Mouse (Mus musculus) thymus, postnatal 0 days (tissue): ENCODE data around the gene Coa5. TPM values are rescaled to one million over a fixed set of nuclear protein-coding genes. Genes with fewer than 3 reads are reported as not detected.
A peak's percentile ranks its signal among the peaks of the same experiment; 100 is the strongest.

ENCODE experiments used
- DNase-seq: peaks from one replicate; pipeline ENCODE4 v3.0.0-alpha.2; 2015; ENCODE audit warnings: low spot score
- polyA plus RNA-seq: library from polyadenylated mRNA; unstranded; fragments of >200 nt; fragmentation: Nextera tagmentation; extraction: Ambion mirVana; gene quantifications from 2 replicates; pipeline ENCODE4 v1.2.1, GENCODE M21; 2015

The Coa5 gene
- polyA plus RNA-seq, 1 experiment from 2014 or later, result 38.4 TPM

GRCm38 (mm10) chr1:37436419-37436818 lies 6.5 kb upstream of the Coa5 start:
- no peak for DNase-seq

- no peak for DNase-seq
Measured at GRCm38 (mm10) chr1:37430297-37430840, 466 bp upstream of the Coa5 start.

- no peak for DNase-seq
Measured at GRCm38 (mm10) chr1:37428911-37429310, 992 bp downstream of the Coa5 start.

- no peak for DNase-seq
Measured at GRCm38 (mm10) chr1:37427144-37427875, 2.6 kb downstream of the Coa5 start.

- peak; percentile 64 for DNase-seq
Measured at GRCm38 (mm10) chr1:37419420-37419819, 10.5 kb downstream of the Coa5 start.

- no peak for DNase-seq
Measured at GRCm38 (mm10) chr1:37415394-37415793, 14.5 kb downstream of the Coa5 start.

- DNase-seq, result no peak
Measured at GRCm38 (mm10) chr1:37409647-37410046, 20.3 kb downstream of the Coa5 start.

GRCm38 (mm10) chr1:37408678-37409077 lies 21.2 kb downstream of the Coa5 start:
- no peak for DNase-seq

DNA sequence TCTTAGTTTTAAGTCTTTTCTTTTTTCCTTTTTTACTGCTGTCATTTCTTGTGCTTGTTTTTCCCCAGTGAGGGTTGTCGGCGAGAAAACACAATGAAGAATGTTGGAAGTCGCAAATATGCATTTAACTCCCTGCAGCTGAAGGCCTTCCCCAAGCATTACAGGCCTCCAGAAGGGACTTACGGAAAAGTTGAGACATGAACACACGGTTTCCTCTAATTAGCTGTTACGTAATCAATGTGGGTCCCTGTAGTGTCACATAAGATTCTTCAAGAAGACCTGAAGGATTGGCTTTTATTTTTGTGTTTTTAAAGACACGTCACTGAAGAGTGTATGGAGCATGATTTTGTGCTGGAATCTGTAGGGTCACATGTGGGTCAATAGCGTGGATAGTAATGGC lies 21.8 kb downstream of the Coa5 start:
- DNase-seq, result no peak

DNA sequence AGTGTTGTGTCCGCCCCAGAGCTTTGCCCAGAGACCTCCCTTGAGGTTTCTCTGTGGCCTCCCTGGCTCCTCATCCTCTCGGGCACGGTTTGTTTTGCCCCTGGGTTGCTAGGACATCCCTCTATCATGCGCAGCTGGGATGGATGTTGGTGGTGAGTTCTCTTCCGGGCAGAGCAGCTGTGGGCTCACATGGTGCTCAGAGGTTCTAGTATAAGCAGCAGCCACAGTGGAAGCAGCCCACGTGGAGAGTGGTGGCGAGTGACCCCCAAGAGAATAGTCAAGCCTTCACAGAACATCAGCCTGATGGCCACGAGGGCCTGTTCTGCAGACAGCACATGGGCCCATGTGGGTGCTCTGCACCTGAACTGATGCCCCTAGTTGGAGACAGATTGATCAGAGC lies 22.7 kb downstream of the Coa5 start:
- no peak for DNase-seq

DNA sequence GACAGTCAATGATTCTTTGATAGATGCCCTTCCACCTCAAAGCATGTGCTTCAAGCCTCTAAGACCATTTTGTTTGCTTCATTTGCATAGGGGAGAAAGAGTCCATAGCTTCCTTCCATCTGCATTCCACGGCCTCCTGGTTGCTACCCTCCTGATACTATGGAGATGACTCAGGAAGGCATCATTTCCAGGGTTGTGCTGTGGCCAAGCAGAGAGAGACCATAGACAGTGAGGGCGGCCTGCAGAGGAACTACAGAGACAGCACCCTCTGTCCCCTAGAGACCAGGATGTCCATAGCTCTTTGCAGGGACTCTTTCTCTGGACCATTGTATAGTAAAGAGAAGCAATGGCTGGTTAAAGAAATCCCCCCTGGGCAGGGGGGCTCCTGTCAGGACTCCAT lies 24.8 kb downstream of the Coa5 start:
- no peak for DNase-seq

- peak; percentile 73 for DNase-seq
Measured at GRCm38 (mm10) chr1:37401687-37402086, 28.2 kb downstream of the Coa5 start.

GRCm38 (mm10) chr1:37399734-37400133 lies 30.2 kb downstream of the Coa5 start:
- DNase-seq, result no peak

DNA sequence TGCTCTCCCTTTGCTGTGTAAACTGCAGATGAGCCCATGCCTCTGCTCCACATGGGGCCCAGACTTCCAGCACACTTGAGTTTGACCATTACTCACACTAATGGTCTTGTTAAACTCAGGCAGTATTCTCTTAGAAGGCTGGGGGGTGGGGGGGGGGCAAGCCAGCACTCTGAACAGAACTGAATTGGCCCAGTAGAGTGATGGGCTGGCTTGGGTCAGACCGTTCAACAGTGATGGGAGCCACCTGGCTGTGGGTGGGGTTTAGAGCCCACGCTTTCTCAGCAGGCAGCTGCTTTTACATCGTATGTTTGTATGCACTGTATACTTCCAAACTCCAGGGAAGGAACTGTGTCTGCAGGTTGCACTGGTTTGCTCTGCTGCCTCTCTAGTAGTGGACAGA lies 30.9 kb downstream of the Coa5 start:
- no peak for DNase-seq

GRCm38 (mm10) chr1:37396481-37396880 lies 33.4 kb downstream of the Coa5 start:
- DNase-seq, result no peak

GRCm38 (mm10) chr1:37393174-37393573 lies 36.7 kb downstream of the Coa5 start:
- DNase-seq, result no peak

- no peak for DNase-seq
Measured at GRCm38 (mm10) chr1:37386448-37386971, 43.4 kb downstream of the Coa5 start.

DNA sequence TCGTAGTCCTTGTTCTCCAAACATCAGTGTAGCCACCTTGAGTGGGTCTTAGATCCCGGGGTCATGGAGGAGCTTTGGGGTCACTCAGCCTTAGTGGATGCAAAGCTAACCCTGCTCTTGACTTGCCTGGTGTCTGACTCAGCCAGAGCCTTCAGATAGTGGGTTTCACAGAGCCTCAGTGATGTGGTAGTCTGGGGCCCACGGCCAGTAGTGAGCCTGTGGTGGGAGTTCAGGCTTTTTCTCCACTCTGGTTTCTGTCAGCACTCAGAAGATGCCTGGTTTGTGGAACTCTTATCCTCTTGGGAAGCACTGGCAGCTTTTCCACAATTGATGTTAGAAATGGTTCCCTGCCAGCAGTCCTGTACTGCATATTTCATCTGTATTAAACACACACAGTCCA lies 45.6 kb downstream of the Coa5 start:
- no peak for DNase-seq

DNA sequence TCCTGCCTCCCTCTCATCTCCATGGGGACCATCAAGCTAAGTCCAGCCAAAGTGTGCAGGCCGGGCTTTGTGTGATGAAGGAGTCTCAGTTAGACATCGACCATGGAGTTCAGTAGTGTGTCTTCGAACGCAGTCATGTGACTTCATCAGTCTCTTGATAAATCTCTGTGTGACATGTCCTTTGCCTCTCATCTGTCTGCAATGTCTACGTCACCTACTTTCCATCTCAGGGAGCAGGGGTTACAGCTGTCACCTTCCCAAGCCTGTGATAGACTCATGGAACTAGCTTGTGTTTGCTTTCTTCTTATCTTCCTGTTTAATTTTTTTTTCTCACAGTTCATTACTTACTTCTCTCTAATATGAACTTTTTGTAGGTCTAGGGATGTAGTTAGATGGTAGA lies 49.0 kb downstream of the Coa5 start:
- no peak for DNase-seq

GRCm38 (mm10) chr1:37379536-37379935 lies 50.4 kb downstream of the Coa5 start:
- DNase-seq, result no peak

DNA sequence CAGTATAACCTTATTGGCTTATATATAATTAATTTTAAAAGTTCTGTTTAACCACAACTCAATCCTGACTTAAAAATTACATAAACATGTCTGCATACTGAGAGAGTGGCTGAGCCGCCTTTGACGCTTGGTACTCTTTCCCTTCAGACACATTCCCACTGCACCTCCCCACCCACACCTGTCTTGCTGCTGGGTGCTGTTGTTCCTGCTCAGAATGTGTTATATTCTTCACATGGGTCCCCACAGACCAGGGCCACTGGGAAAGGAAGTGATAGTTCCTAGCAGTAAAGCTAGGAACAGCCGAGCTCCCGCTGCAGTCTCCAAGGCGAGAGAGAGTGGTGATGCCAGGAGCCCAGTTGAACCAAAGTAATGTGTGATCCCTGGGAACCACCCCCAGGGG lies 51.8 kb downstream of the Coa5 start:
- no peak for DNase-seq

DNA sequence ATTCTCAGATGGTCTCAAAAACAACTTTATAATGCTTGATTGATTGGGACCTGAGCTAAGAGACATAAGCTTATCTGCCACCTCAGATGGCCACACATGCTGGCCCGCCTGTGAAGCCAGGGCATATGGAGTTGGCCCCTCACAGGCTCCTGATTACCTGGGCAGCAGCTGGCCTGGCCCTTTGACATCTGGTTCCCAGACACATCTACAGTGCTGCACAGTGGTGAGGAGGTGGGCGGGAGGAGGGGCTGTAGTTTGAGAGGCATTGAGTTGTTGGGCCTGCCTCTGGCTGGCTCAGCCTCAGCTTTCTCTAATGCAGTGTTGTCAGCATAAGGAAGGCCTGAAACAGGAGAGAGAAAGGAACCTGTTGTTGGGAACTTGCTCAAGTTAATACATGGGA lies 53.2 kb downstream of the Coa5 start:
- no peak for DNase-seq

DNA sequence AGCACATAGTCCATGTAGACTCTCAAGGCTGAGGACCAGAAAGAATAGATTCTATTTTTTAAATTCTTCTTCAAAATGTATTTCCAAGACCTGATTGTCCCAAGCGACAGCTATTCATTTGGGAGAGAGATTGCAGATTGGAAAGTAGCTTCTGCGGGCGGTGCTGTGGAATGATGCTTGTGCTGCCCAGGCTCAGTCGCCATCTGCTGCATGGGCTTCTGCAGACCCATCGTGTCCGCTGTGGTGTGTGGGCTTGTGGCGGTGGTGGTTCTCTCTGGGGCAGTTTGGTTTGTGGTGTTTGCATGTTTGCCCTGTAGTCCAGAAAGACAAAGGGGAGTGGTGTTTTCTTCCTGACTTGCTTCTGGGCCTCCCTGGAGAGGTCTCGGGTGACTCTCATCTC lies 53.7 kb downstream of the Coa5 start:
- no peak for DNase-seq
